Mouse (Mus musculus) midbrain, embryonic 13.5 days (tissue): ENCODE results near the gene Ptpn14. TPM values are rescaled to one million over a fixed set of nuclear protein-coding genes. Genes with fewer than 3 reads are reported as not detected.
A peak's percentile ranks its signal among the peaks of the same experiment; 100 is the strongest.

ENCODE experiments used
- ATAC-seq: fragments of 200-750 bp; cut with Nextera tagmentation; 2 replicates; pipeline ENCODE4 v1.8.0; 2017; ENCODE audit warnings: mild to moderate bottlenecking, moderate TSS enrichment, moderate library complexity
- H3K27ac ChIP-seq: fragments of 300-500 bp; sonication (generic); 2 replicates; pipeline ENCODE4 v1.5.1; 2015; ENCODE audit warnings: inconsistent platforms, mild to moderate bottlenecking, moderate library complexity
- H3K27me3 ChIP-seq: fragments of 300-500 bp; sonication (generic); 2 replicates; pipeline ENCODE4 v1.6.1; 2015; ENCODE audit warnings: mild to moderate bottlenecking, inconsistent platforms
- H3K36me3 ChIP-seq: fragments of 300-500 bp; sonication (generic); 2 replicates; pipeline ENCODE4 v1.6.1; 2015; ENCODE audit warnings: mild to moderate bottlenecking, inconsistent platforms
- H3K4me1 ChIP-seq: fragments of 300-500 bp; sonication (generic); replicated peaks from 2 replicates; pipeline ENCODE4 v1.6.1; 2015; ENCODE audit warnings: inconsistent platforms
- H3K4me2 ChIP-seq: fragments of 300-500 bp; sonication (generic); replicated peaks from 2 replicates; pipeline ENCODE4 v1.6.1; 2015; ENCODE audit warnings: moderate library complexity, mild to moderate bottlenecking, inconsistent platforms
- H3K4me3 ChIP-seq: fragments of 300-500 bp; sonication (generic); replicated peaks from 2 replicates; pipeline ENCODE4 v1.5.1; 2015; ENCODE audit warnings: mild to moderate bottlenecking, inconsistent platforms
- H3K9ac ChIP-seq: fragments of 300-500 bp; sonication (generic); replicated peaks from 2 replicates; pipeline ENCODE4 v1.6.1; 2015; ENCODE audit warnings: mild to moderate bottlenecking, inconsistent platforms
- H3K9me3 ChIP-seq: fragments of 300-500 bp; sonication (generic); 2 replicates; pipeline ENCODE4 v1.6.1; 2016; ENCODE audit warnings: mild to moderate bottlenecking, inconsistent platforms
- WGBS: fragments of 180-500 bp; shearing (Covaris S2); methylation state at CpG from one replicate; pipeline ENCODE4 v1.1.7; 2015; 5-methylcytosine and 5-hydroxymethylcytosine counted together
- polyA plus RNA-seq: library from polyadenylated mRNA; unstranded; fragments of >200 nt; fragmentation: Nextera tagmentation; extraction: Ambion mirVana; gene quantifications from 2 replicates; pipeline ENCODE4 v1.2.1, GENCODE M21; 2015

Gene Ptpn14
- polyA plus RNA-seq, 1 experiment from 2014 or later, result 2.3 TPM

- 80% methylated on average over 6 of the region's 6 CpGs for WGBS
- ATAC-seq, result no peak
- H3K4me2 ChIP-seq, result no peak overlapping the region
Observed at GRCm38 (mm10) chr1:189700186-189700585, 27.9 kb upstream of the Ptpn14 start.

GRCm38 (mm10) chr1:189700990-189701389 is 27.1 kb upstream of the Ptpn14 start:
- Histone ChIP-seq H3K4me3 (no peak overlapping the region), H3K36me3 (no peaks in the 10 kb centered on the region), H3K27ac (no peak overlapping the region), H3K4me2 (no peak overlapping the region), H3K9ac (no peak overlapping the region), H3K9me3 (no peaks in the 10 kb centered on the region), H3K4me1 (no peaks in the 10 kb centered on the region), H3K27me3 (no peaks in the 10 kb centered on the region)
- peak; percentile 68 for ATAC-seq
- WGBS, result 2% methylated on average over 6 of the region's 6 CpGs

More at GRCm38 (mm10) chr1:189700186-189700585, 27.9 kb upstream of the Ptpn14 start:
- H3K27me3 ChIP-seq, result no peaks in the 10 kb centered on the region
- H3K4me1 ChIP-seq, result no peaks in the 10 kb centered on the region
- no peak overlapping the region for H3K9ac ChIP-seq
- no peaks in the 10 kb centered on the region for H3K9me3 ChIP-seq
- H3K4me3 ChIP-seq, result no peak overlapping the region
- H3K36me3 ChIP-seq, result no peaks in the 10 kb centered on the region
- no peak overlapping the region for H3K27ac ChIP-seq

GRCm38 (mm10) chr1:189703156-189703555 is 24.9 kb upstream of the Ptpn14 start:
- H3K27ac ChIP-seq, result no peak overlapping the region
- no peaks in the 10 kb centered on the region for H3K36me3 ChIP-seq
- H3K4me3 ChIP-seq, result no peak overlapping the region
- no peak overlapping the region for H3K9ac ChIP-seq
- H3K4me1 ChIP-seq, result 0 out of 2 replicates have a peak, but pooled peaks cover 4% of the 10 kb centered on the region
- WGBS, result 51% methylated on average over 7 of the region's 7 CpGs
- H3K4me2 ChIP-seq, result no peak overlapping the region
- no peaks in the 10 kb centered on the region for H3K27me3 ChIP-seq
- ATAC-seq, result no peak
- no peaks in the 10 kb centered on the region for H3K9me3 ChIP-seq

- H3K4me3 ChIP-seq, result no peak overlapping the region
- H3K4me1 ChIP-seq, result 0 out of 2 replicates have a peak, but pooled peaks cover 4% of the 10 kb centered on the region
- H3K4me2 ChIP-seq, result no peak overlapping the region
- WGBS, result 84% methylated on average over 7 of the region's 7 CpGs
- no peak overlapping the region for H3K9ac ChIP-seq
- no peak overlapping the region for H3K27ac ChIP-seq
- no peak for ATAC-seq
- H3K27me3 ChIP-seq, result no peaks in the 10 kb centered on the region
- no peaks in the 10 kb centered on the region for H3K36me3 ChIP-seq
- no peaks in the 10 kb centered on the region for H3K9me3 ChIP-seq
Observed at GRCm38 (mm10) chr1:189703591-189703990, 24.5 kb upstream of the Ptpn14 start.

- no peak for ATAC-seq
- WGBS, result 86% methylated on average over 12 of the region's 12 CpGs
Observed at GRCm38 (mm10) chr1:189706040-189706645, 21.9 kb upstream of the Ptpn14 start.

GRCm38 (mm10) chr1:189707014-189707413 is 21.1 kb upstream of the Ptpn14 start:
- no peak overlapping the region for H3K4me3 ChIP-seq

More at GRCm38 (mm10) chr1:189706040-189706645, 21.9 kb upstream of the Ptpn14 start:
- Histone ChIP-seq H3K4me3 (no peak overlapping the region), H3K36me3 (no peaks in the 10 kb centered on the region), H3K9ac (no peak overlapping the region), H3K27ac (no peak overlapping the region), H3K27me3 (no peaks in the 10 kb centered on the region), H3K4me2 (no peak overlapping the region), H3K9me3 (no peaks in the 10 kb centered on the region), H3K4me1 (0 out of 2 replicates have a peak, but pooled peaks cover 4% of the 10 kb centered on the region)

GRCm38 (mm10) chr1:189707419-189707818 is 20.6 kb upstream of the Ptpn14 start:
- H3K4me2 ChIP-seq, result no peak overlapping the region
- H3K9me3 ChIP-seq, result no peaks in the 10 kb centered on the region
- no peaks in the 10 kb centered on the region for H3K36me3 ChIP-seq
- WGBS, result 35% methylated on average over 5 of the region's 5 CpGs
- H3K27ac ChIP-seq, result no peak overlapping the region
- H3K4me1 ChIP-seq, result 0 out of 2 replicates have a peak, but pooled peaks cover 4% of the 10 kb centered on the region
- no peak for ATAC-seq
- H3K9ac ChIP-seq, result no peak overlapping the region
- no peaks in the 10 kb centered on the region for H3K27me3 ChIP-seq
- H3K4me3 ChIP-seq, result no peak overlapping the region

More at GRCm38 (mm10) chr1:189707014-189707413, 21.1 kb upstream of the Ptpn14 start:
- no peaks in the 10 kb centered on the region for H3K9me3 ChIP-seq
- H3K4me2 ChIP-seq, result no peak overlapping the region
- no peaks in the 10 kb centered on the region for H3K27me3 ChIP-seq
- H3K27ac ChIP-seq, result no peak overlapping the region
- H3K36me3 ChIP-seq, result no peaks in the 10 kb centered on the region
- 0 out of 2 replicates have a peak, but pooled peaks cover 4% of the 10 kb centered on the region for H3K4me1 ChIP-seq
- H3K9ac ChIP-seq, result 0 out of 2 replicates have a peak overlapping the region, but pooled peaks have one; percentile 23
- no peak for ATAC-seq

GRCm38 (mm10) chr1:189709001-189709400 is 19.1 kb upstream of the Ptpn14 start:
- H3K4me3 ChIP-seq, result no peak overlapping the region
- no peak overlapping the region for H3K9ac ChIP-seq
- H3K27ac ChIP-seq, result no peak overlapping the region
- H3K36me3 ChIP-seq, result no peaks in the 10 kb centered on the region
- H3K9me3 ChIP-seq, result no peaks in the 10 kb centered on the region
- H3K4me2 ChIP-seq, result no peak overlapping the region
- 0 out of 2 replicates have a peak, but pooled peaks cover 4% of the 10 kb centered on the region for H3K4me1 ChIP-seq
- no peak for ATAC-seq
- H3K27me3 ChIP-seq, result no peaks in the 10 kb centered on the region
- 88% methylated on average over 8 of the region's 8 CpGs for WGBS

GRCm38 (mm10) chr1:189715915-189716797 is 11.9 kb upstream of the Ptpn14 start:
- Histone ChIP-seq H3K27ac (no peak overlapping the region), H3K4me1 (no peaks in the 10 kb centered on the region), H3K4me2 (no peak overlapping the region), H3K36me3 (no peaks in the 10 kb centered on the region), H3K4me3 (no peak overlapping the region), H3K27me3 (no peaks in the 10 kb centered on the region), H3K9ac (no peak overlapping the region), H3K9me3 (no peaks in the 10 kb centered on the region)
- 73% methylated on average over 19 of the region's 19 CpGs for WGBS
- no peak for ATAC-seq

- Histone ChIP-seq H3K4me1 (no peaks in the 10 kb centered on the region), H3K27ac (no peak overlapping the region), H3K9me3 (no peaks in the 10 kb centered on the region), H3K4me2 (no peak overlapping the region), H3K4me3 (no peak overlapping the region), H3K9ac (no peak overlapping the region), H3K36me3 (no peaks in the 10 kb centered on the region), H3K27me3 (no peaks in the 10 kb centered on the region)
- ATAC-seq, result no peak
- WGBS, result 88% methylated on average over 11 of the region's 11 CpGs
Observed at GRCm38 (mm10) chr1:189717546-189717945, 10.5 kb upstream of the Ptpn14 start.

GRCm38 (mm10) chr1:189718600-189718999 is 9.5 kb upstream of the Ptpn14 start:
- Histone ChIP-seq H3K4me3 (no peak overlapping the region), H3K4me1 (no peaks in the 10 kb centered on the region), H3K9me3 (no peaks in the 10 kb centered on the region), H3K4me2 (no peak overlapping the region), H3K27me3 (no peaks in the 10 kb centered on the region), H3K27ac (no peak overlapping the region), H3K9ac (no peak overlapping the region), H3K36me3 (no peaks in the 10 kb centered on the region)
- no peak for ATAC-seq
- 84% methylated on average over 5 of the region's 5 CpGs for WGBS

GRCm38 (mm10) chr1:189726121-189726520 is 1.9 kb upstream of the Ptpn14 start:
- H3K4me3 ChIP-seq, result no peak overlapping the region
- H3K4me2 ChIP-seq, result no peak overlapping the region
- no peaks in the 10 kb centered on the region for H3K9me3 ChIP-seq
- no peak for ATAC-seq
- peaks cover 28% of the 10 kb centered on the region for H3K4me1 ChIP-seq
- no peaks in the 10 kb centered on the region for H3K36me3 ChIP-seq
- H3K9ac ChIP-seq, result no peak overlapping the region
- peaks cover 57% of the 10 kb centered on the region for H3K27me3 ChIP-seq
- 59% methylated on average over 4 of the region's 4 CpGs for WGBS
- no peak overlapping the region for H3K27ac ChIP-seq
